20 mouse cellular contexts compared by ENCODE assay signal in the genomic region with DNA sequence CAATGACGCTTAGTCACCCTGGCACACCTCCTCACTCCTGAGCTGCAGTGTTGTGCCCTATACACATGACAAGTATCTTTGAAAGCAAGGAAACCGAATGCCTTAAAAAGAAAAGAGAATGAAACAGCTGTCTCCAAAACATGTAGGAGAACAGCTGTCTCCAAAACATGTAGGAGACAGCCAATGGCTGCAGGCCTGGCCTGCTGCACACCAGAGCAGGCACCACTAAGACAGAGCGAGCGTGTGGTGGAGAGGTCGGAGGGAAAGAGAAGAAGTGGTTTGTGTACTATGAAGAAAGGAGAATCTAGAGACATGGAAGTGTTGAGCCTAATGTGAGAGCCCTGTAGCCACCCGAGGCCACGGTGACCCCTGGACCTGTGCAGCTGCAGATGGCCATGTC.
"Had no signal": no experiment of that assay in that cellular context is flagged by ENCODE, and none has a peak within 500 bp of the region (broad histone marks: within the 10 kb centered on the region; RNA-seq: fewer than 3 reads in every experiment).

No protein-coding gene starts in this region.

- H3K9ac ChIP-seq: lung, embryonic 14.5 days; midbrain, embryonic 12.5 days; neural tube, embryonic 13.5 days; neural tube, embryonic 15.5 days; stomach, embryonic 15.5 days had no signal

- H3K27me3 ChIP-seq: midbrain, embryonic 12.5 days; neural tube, embryonic 15.5 days; stomach, embryonic 15.5 days had no signal

- DNase-seq: lung, adult 18-20 months; lung, embryonic 14.5 days; lung, postnatal 10 days; lung, postnatal 4 days; midbrain, embryonic 14.5 days; retina, postnatal 1 day; right cerebral cortex, adult 18-20 months; right cerebral cortex, postnatal 25 days; right cerebral cortex, postnatal 4 days; spleen, adult 18-20 months; thymus, postnatal 14 days; thymus, postnatal 36 days had no signal

- H3K36me3 ChIP-seq: midbrain, embryonic 10.5 days; midbrain, embryonic 12.5 days; neural tube, embryonic 13.5 days; neural tube, embryonic 15.5 days; stomach, embryonic 15.5 days had no signal

- H3K9me3 ChIP-seq: midbrain, embryonic 10.5 days; midbrain, embryonic 12.5 days; neural tube, embryonic 13.5 days; neural tube, embryonic 15.5 days; stomach, embryonic 15.5 days had no signal

- H3K27ac ChIP-seq: midbrain, embryonic 10.5 days; midbrain, embryonic 12.5 days; neural tube, embryonic 13.5 days; neural tube, embryonic 15.5 days; stomach, embryonic 15.5 days; stomach, postnatal 0 days had no signal

- H3K4me3 ChIP-seq: midbrain, embryonic 10.5 days; midbrain, embryonic 12.5 days; myocyte; neural tube, embryonic 13.5 days; neural tube, embryonic 15.5 days; stomach, embryonic 15.5 days had no signal

- ATAC-seq: midbrain, embryonic 16.5 days had no signal

- H3K4me1 ChIP-seq: midbrain, embryonic 10.5 days; midbrain, embryonic 12.5 days; stomach, embryonic 15.5 days had no signal

- H3K4me2 ChIP-seq: lung, embryonic 14.5 days; midbrain, embryonic 12.5 days; neural tube, embryonic 13.5 days; neural tube, embryonic 15.5 days; stomach, embryonic 15.5 days had no signal
